Mouse (Mus musculus): ENCODE data around the gene Armc2.
A peak's percentile ranks its signal among the peaks of the same experiment; 100 is the strongest.

Armc2 gene

DNA sequence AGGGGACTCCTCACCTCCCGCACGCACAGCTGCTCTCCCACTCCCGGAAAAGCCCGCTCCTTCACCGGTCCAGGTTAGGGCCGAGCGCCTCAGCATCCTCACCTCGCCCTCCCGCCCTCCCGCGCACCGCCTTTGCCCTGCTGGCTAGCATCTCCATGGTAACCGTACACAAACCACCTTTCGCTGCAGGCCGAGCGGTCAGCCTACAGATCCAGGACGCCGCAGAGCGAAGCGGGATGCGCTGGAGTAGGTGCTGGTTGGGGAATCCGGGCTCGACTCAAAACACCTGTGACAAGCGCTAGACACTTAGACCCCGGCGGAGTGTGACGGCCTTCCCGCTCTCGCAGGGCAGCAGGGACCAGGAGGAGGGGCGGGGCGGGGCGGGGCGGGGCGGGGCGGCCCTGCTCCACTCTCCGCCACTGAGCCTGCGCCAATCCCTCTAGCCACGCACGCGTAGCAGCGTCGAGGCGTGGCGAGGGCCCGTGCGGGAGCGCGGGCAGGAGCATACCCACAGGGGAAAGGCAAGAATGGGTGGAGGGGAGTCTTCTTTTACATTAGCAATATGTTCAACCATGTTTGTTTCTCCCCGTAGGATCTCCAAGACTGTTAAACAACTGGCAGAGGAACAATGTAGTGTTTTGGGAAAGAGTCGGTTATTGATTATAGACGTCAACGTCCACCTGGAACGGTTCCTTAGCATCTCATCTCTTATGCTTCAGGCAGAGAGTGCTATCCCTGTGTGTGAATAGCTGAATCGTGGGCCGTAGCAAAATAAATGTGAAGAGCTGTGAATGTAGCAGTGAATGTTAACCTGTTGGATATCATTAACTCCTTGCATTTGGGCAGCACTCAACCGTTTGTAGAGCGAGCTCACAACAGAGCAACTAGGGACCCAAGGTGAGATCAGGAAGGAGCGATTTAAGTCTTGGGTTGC lies at the start of gene Armc2:
Armc2 (minus strand) TSS at position 427 of the 934 bp plus-strand sequence.
- DNase-seq: peak; percentile 40 to 49

DNA sequence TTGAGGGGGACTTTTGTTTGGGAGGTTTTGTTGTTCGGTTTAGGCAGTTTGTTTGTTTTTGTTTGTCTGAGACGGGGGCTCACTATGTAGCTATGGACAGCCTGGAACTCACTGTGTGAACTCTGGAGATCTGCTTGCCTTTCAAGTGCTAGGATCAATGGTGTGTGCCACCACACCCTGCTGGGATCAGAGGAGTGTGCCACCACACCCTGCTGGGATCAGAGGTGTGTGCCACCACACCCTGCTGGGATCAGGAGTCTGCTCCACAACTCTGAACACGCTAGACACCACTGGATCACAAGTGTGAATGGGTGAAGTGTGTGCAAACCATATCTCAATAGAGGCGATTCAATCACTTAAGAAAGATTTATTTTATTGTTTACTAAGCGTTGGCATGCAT lies 46.2 kb upstream of the Armc2 start:
- DNase-seq: no peak

DNA sequence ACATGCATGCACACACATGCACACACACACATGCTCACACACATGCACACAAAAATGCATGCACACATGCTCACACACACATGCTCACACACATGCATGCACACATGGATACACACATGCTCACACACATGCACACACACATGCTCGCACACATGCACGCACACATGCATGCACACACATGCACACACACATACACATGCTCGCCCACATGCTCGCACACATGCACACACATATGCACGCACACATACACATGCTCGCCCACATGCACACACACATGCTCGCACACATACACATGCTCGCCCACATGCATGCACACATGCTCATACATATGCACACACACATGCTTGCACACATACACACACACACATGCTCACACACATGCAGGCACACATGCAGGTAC lies 41.3 kb upstream of the Armc2 start:
- no peak for DNase-seq

DNA sequence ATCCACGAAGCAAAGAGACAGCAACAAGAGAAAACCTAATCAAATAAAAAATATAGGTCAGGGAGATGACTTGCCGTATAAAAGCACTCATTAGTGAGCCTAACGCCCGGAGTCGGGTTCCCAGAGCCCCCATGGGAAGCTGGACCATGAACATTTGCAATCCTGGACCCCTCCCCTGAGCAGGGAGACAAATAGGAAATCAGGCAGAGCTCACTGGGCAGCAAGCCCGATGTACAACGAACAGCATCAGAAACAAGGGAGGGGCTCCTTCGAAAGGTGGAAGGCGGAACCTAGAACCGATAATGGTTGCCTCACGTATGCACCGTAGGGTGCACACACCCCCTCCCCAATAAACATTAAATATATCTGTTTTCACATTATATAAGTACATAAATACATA lies 39.5 kb upstream of the Armc2 start:
- no peak for DNase-seq

DNA sequence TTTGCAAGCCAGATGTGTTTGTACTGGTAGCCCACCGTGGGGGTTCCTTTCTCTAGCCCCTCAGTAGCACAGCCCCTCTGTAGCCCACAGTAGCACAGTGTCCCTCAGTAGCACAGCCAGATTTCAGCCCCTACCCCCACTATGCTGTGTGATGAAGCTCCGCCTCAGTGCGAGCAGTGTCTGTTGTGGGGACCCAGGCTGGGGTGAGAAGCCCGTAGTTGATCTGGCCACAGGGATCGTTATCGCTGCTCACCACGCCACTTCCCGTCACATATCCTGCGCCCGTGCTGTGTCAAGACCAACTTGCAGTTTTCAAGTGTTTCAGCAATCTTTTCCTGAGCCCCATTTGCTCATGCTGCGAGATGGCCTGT lies 39.0 kb upstream of the Armc2 start:
- peak; percentile 18 to 37 for DNase-seq

DNA sequence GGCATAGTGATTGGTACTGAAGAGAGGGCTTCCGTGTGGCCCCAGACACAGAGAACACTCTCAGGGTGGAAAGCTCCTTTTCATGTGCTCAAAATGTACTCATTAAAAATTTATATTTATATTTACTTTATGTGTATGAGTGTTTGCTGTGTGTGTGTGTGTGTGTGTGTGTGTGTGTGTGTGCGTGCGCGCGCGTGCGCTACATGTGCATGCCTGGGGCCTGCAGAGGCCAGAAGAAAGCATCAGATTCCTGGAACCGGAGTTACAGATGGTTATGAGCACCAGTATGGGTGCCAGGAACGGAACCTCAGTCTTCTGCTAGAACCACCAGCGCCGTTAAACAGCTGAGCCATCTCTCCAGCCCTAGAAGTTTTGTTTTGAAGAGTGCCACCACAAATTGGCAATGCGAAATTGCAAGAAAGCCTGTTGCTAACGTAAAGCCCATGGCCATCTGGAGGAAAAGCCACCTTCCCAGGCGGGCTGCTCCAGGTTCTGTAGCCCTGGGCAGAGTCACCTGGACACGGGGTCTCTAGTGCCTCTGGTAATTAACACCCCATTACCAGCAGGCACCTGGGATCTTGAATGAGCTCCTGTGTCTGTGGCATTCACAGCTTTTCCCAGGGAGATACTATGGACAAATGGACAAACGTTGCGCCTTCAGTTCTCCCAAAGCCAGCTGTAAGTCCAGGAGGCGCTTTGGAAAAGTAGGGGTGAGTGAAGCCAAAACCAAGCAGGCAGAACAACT lies 38.4 kb upstream of the Armc2 start:
- DNase-seq: no peak

DNA sequence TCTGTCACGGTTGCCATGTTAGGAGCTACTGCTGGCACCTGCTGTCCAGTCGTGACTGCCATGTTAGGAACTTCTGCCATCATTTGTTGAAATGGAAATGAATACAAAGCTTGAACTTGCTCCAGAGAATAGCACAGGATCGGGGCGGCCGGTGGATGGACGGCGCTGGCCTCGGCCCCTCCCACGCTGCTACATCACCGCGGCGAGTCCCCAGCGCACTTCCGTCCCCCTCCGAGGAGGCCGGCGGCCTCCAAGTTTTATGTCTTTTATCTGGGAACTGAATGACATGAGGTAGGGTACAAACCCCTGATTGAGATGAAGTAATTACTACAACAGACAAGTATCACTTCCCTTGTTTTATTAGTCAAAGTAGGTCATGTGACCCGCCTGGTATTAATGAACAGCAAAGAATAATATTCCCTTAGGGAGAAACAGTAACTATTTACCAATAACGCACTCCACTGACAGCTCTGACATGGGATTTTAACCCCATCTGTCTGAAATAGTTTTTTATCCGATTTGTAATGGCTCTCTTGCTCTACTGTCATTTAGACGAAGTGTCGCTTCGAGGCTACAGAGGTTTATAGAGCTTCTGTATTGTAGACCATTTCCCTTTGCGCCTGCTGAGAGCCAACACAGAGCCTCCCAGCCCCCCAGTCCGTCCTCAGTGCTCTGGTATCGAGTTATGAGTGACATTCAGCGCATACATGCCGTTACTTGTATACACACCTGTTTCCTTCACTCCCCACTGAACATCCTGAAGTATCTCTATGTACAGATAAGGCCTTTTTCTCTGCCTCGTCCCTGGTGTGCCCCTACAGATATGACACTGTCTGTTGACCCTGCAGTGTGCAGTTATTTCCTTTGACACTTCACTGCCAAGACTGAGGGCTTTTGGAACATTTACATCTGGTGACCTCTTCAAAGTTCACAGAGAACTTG lies 37.3 kb upstream of the Armc2 start:
- DNase-seq: peak in 1 of 2 experiments; percentile 12

DNA sequence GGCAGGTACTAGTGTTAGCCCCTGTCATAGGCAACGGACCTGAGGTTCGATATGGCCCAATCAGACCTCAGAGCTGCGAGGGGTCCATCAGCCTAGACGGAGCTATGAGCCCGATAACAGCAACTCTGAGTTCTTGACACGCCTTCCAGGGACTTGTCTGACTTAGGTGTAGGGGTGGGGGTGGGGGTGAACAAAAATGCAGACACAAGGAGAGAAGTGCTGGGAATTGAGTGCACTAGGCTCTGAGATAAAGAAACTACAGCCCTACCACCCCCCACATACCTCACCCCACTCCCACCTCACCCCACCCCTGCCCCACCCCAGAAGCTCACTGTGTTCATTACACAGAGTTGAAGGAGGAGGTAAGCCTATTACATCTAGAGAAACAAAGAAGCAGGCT lies 32.8 kb upstream of the Armc2 start:
- no peak for DNase-seq

DNA sequence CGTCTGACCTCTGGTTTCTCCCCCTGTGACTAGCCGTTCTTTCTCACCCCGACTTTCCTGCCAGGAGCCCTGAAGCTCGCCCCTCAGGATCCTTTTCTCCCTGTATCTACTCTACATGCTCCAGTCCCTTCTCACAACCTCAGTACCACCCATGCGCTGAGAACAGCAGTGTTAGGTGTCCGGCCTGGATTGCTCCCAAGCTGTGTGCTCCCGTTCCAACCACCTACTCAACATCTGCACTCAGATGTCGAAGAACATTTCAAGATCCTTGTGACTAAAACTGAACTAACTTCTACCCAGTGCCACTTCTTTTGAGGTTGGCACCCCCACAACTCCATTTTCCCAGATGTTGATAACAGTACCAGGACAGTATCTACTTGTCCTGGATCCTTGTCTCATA lies 30.4 kb upstream of the Armc2 start:
- no peak for DNase-seq

DNA sequence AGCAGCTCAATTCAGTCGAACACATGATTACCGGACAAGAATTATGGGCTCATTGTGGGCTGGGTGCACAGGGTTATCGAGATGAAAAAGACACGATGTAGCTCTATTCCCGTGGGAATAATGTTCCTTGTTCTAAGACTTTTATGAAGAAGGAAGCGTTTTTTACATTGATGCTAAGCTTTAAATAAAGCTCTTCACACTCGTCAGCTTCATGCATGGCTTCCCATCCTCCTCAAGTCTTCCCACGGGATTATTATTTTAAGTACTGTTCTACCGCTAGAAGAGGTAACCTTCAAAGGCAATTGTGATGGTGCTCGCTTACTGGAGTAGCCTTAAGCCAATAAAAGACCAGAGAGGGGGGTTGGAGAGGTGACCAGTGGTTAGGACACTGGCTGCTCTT lies 26.3 kb upstream of the Armc2 start:
- no peak for DNase-seq

DNA sequence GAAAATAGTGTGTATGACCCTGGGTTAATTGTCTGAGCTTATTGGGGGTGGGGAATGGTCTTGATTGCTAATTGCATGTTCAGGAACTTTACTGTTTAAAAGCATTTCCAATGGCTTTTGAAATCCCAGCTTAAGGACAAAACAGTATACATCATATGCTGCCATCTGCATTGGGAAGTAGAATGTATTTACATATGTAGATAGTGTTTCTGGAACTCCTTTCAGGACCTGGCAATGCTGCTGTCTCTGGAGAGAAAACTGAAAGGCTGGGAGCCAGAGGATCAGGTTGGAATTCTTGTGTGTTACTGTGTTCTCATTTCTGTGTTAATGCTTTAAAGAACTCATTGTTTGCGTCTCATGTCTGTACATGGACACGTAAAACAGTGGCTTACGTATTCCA lies 25.1 kb upstream of the Armc2 start:
- DNase-seq: no peak

DNA sequence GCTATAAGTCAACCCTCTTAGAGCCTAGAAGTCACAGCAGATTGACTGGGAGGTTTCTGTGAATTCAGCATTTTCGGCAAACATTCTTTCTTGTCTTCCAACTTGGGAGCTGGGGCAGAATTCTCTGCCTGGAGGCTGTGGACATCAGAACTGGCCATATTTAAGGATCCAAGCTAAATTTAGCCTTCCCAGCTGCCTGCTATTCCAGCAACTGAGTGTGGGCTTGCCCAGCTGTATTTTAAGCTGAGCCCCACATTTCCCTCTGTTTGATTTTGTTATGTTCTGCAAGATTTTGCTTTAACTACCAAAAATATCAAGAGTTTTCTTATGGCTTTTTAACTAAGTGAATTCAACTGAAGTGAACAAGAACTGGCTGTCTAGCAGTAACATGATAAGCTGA lies 24.6 kb upstream of the Armc2 start:
- no peak for DNase-seq

DNA sequence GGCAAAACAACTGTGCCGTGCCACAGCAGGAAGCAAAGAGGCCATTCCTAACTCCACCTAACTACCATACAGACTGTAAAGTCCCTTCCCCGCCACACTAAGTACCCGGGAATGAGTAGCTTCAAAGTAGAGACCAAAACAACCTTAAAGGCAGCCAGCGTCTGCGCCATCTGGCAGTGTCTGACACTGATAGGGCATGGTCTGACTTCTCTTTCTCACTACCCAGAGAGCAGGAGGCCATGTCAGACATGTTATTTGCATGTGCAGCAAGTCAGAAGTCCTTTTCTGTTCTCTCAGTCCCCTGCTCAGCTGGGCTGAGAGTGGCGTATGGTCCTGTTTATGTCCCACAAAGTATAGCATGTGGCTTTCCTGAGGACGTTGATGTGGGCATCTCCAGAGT lies 23.8 kb upstream of the Armc2 start:
- DNase-seq: no peak

DNA sequence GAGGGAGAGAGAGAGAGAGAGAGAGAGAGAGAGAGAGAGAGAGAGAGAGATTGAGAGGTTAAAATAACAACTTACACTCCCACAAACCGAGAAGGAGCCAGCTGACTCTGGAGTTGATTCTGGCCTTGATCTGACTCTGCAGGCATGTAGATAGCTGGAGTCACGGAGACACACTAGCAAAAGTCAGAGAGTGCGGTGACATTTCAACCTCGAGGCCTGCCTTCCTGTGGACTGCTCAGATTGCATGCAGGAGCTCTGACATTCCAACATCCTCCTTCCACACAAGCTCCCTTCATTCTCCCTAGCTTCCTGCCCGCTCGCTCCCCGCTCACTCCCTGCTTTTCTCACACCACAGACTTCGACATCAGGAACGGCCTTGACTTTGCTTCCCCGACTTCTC lies 20.3 kb upstream of the Armc2 start:
- DNase-seq: no peak

DNA sequence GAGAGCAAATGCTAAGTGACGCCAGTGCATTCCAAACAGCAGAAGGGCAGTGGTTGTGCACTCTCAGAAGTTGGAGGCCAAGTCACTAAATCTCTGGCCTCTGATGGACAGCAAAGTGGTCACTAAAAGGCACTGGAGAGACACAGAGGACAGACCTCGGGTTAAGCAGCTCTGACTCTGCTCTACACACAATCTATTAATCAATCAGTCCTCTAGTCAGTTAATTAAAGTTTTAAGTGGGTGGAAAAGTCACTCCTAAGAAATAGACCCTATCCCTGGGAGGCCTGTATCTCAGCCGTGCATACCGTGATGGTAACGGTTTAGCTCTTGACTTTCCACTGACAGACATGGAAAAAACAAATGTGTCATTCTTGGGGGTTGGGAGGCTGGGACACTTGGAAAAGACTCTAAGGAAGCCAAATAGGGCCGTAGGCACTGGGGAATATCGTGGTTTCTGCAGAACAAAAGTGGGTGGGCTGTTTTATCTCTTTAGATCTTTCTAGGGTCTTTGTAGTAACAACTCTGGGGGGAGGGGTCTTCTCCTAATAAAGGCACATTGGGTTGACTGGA lies 19.1 kb upstream of the Armc2 start:
- no peak for DNase-seq

DNA sequence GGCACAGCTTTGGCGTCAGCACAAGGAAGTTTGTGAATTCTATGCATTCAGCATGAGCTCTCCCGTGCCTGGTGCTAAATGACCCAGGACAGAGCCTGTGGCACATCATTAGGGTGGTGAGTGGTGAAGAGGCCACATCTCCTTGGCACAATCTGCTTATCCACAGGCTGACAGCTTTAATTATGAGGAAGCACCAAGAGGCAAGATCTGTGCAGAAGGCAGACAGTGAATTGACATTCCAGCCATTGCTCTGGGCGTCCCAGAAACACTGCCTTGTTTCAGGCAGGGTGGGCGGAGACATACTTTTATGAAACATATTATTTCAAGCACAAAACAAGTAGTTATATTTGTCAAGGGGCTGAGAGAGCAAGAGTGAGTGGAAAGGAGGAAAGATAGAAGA lies 18.6 kb upstream of the Armc2 start:
- DNase-seq: no peak

DNA sequence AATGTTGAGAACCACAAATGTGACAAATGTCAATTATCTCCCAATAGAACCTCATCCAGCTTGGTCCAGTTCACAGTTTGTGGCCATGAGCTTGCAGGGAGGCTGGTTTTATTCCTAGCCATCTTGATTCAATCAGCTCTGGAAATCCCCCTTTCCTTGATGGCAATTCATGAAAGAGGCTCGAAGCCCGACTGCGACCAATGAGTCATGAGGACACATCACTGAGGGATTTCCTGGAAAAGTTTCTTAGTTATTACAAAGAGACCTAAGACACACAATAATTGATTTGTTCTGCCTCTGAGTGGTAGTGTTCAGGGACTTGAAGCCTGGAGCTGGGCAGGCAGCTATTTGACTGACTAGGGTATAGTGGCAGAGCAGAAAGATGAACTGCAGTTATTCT lies 15.3 kb upstream of the Armc2 start:
- DNase-seq: no peak

DNA sequence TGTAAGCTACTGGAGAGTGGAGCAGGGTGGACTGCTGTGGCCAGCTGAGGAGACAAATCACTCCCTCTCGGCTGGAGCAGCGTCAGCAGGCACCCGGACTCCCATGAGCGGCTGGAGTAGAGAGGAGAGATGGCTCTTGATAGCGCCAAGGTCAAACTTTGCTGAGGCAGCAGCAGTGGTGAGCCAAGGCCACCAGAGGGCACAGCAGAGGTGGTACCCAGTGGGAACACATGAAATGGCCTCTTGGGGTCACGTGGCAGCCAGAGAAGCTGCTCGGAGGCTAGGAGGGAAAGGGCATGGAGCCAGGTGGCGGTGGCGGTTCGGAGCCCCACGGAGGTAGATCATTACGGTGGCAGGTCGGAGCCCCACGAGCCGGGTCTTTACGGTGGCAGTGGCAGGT lies 12.8 kb upstream of the Armc2 start:
- peak; percentile 83 to 87 for DNase-seq

DNA sequence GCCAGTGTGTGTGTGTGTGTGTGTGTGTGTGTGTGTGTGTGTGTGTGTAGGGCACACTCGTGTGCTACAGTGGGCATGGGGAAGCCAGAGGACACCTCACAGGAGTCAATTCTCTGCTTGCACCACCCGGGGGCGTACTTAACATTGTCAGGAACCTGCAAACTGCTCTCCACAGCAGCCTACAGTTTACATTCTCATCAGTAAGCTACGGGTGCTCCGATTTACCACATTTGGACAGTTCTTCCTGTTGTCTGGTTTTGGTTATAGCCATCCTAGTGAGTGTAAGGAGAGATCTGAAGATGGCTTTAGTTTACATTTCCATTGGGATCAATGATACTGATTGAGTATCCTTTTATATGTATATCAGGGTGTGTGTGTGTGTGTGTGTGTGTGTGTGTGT lies 11.3 kb upstream of the Armc2 start:
- peak in 1 of 2 experiments; percentile 21 for DNase-seq

DNA sequence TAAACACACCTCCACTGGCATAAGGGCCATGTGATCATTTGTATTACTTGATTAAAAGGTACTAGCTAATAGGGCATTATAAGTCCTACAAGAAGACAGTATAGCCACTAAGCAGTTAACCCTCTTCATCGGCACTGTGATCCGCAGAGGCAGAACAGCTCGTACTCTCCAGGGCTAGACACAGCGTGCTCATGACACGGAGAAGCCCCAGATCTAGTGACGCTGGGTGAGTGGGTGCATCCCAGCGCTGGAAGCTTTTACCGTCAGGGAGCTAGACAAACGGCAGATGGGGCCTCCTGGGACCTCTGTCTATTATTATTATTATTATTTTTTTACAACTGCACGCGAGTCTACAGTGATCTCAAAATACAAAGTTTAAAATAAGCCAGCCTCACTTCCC lies 9.1 kb upstream of the Armc2 start:
- DNase-seq: no peak

DNA sequence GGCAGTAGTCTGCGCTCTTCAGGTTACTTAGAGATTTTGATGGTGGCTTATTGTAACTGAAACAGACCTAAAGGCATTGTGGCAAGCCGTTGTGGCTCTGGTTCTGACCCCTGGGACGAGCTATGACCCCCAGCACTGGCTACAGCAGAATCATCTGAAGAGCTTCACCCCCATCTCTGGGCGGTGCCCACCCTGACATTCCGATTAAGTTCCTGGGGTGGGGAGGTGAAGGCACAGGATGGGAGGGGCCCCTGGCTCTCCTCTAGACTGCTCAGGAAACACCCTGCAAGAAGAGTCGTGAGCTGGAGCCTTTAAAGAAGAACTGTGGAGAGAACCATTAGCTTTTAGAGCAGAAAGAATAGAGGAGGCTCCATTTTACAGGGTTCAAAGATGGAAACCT lies 6.2 kb upstream of the Armc2 start:
- DNase-seq: no peak

DNA sequence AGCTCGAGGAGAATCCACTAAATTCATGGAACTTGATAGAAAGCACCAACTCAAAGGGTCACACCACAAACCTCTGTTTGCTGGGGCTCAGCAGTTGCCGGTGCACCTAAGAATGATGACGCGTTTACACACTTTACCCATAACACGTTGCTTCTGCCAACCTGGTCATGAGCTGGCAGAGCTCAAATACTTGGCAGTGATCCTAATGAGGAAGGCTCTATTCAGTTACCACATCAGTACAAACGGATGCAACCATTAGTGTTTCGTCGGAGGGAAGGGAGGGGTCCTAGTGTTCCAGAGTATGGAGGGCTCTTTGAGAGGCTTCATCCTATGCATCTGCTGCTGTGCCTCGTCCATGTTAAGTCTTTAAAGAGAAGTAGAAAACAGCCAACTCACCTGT lies 3.3 kb upstream of the Armc2 start:
- no peak for DNase-seq

DNA sequence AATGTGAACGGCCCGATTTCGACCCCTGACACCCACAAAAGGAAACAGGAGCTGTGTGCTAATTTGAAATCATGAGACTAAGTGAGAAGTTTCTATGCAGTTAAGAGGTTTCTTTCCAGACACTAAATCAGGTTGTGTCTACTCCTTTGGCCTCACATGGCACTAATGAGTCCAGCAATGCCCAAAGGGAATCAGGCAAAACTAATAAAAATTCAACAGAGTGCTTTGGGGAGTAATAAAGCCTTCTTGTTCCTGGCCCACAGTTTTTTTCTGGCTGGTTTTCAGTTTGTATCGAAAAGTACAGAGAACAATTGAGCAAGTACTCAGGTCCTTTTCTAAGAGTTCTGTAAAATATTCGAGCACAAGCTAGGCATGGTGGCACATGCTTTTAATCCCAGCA lies 4.2 kb downstream of the Armc2 start:
- DNase-seq: no peak
